Mouse (Mus musculus): ENCODE measurements around the gene Gm17469.
"Not testable (repeated sequence)": the region's sequence is repeated elsewhere in the genome, so short reads cannot be mapped to it uniquely, and the experiment has no call there.

The Gm17469 gene

GRCm38 (mm10) chrX:124629593-124629992 is at the start of gene Gm17469:
Gm17469 (plus strand) TSS chrX:124629893.
- DNase-seq: not testable (repeated sequence)
